Mouse (Mus musculus): Measurements from ENCODE around the gene Pspc1.

Pspc1 gene

GRCm38 (mm10) chr14:56695495-56695894 is 82.6 kb downstream of the Pspc1 start:
- no peak for DNase-seq

DNA sequence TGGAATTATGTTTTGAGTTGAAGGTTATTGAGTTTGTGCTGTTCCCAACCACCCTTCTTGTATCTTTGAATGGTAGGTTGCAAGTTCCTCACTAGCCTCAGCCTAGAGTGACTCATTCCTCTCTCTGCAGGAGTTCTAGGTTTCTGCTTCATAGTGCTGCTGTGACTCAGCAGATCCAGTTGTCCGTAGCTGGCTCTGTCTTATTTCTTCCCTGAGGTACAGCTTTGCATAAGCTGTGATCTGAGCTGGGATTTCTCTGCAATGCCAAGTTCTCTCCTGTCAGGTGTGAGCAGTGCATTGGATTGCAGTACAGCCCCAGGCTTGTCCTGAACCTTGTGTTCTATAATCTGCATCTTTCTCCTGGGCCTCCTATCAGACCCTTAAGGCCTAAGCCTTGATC is 88.3 kb downstream of the Pspc1 start:
- DNase-seq, result no peak

DNA sequence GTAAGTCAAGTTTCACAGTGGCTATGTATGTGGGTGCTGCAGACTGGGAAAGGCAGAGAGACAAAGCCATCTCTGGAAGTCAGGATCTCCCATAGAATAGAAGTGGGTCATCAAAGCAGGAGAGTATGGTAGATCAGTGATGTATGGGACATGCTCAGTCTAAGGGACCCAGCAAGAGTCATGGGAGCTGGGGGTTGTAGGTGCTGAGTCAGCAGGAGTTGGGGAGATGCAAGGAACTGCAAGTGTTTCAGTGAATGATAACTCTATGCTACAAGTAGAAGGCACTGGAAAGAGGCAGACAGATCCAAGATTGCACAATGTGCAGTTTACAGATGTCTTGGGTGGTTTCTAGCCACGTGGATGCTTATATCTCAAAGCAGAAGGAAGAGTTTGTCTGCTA is 89.0 kb downstream of the Pspc1 start:
- DNase-seq, result no peak

GRCm38 (mm10) chr14:56685426-56685825 is 92.7 kb downstream of the Pspc1 start:
- no peak for DNase-seq
